Mouse (Mus musculus): ENCODE measurements at regions not wholly inside any gene's neighbourhood (a gene's known extent, or its start where the extent isn't known, plus 50 kb on each side); places are given as distances from the start of the nearest gene placed in this dataset.

- no peak for TF ChIP-seq GATA1 (IDR thresholded peaks at IDR 0.05; ENCODE audit: low read length)
- no peak for TF ChIP-seq TAL1 (IDR thresholded peaks at IDR 0.05; ENCODE audit: low read length)
These were observed 108.0 kb downstream of the Bdh1 start for GRCm38 (mm10) chr16:31530090-31530489.

Measured in erythroblast, embryonic 14.5 days (primary cell).